Mouse (Mus musculus) forebrain, embryonic 16.5 days (tissue): ENCODE measurements around the gene Zcchc14. TPM values are rescaled to one million over a fixed set of nuclear protein-coding genes. Genes with fewer than 3 reads are reported as not detected.
A peak's percentile ranks its signal among the peaks of the same experiment; 100 is the strongest.

Experiments
- ATAC-seq: fragments of 200-750 bp; cut with Nextera tagmentation; 2 replicates; pipeline ENCODE4 v1.8.0; 2017; ENCODE audit warnings: mild to moderate bottlenecking, moderate library complexity
- H3K27ac ChIP-seq: fragments of 300-500 bp; sonication (generic); 2 replicates; pipeline ENCODE4 v1.5.1; 2014; ENCODE audit warnings: low read length, control low read depth
- H3K27me3 ChIP-seq: fragments of 300-500 bp; sonication (generic); replicated peaks from 2 replicates; pipeline ENCODE4 v1.6.1; 2014; ENCODE audit warnings: low read length; ENCODE audit not compliant: control insufficient read depth, insufficient read depth
- H3K36me3 ChIP-seq: fragments of 300-500 bp; sonication (generic); 2 replicates; pipeline ENCODE4 v1.6.1; 2014; ENCODE audit not compliant: control insufficient read depth, insufficient read depth
- H3K4me1 ChIP-seq: fragments of 300-500 bp; sonication (generic); replicated peaks from 2 replicates; pipeline ENCODE4 v1.6.1; 2014; ENCODE audit warnings: low read length; ENCODE audit not compliant: control insufficient read depth, insufficient read depth
- H3K4me2 ChIP-seq: fragments of 300-500 bp; sonication (generic); 2 replicates; pipeline ENCODE4 v1.6.1; 2014; ENCODE audit warnings: mild to moderate bottlenecking, low read length, control low read depth
- H3K4me3 ChIP-seq: fragments of 300-500 bp; sonication (generic); replicated peaks from 2 replicates; pipeline ENCODE4 v1.5.1; 2014; ENCODE audit warnings: mild to moderate bottlenecking, low read length, control low read depth
- H3K9ac ChIP-seq: fragments of 300-500 bp; sonication (generic); replicated peaks from 2 replicates; pipeline ENCODE4 v1.6.1; 2014; ENCODE audit warnings: low read depth, low read length, control low read depth
- H3K9me3 ChIP-seq: fragments of 300-500 bp; sonication (generic); 2 replicates; pipeline ENCODE4 v1.6.1; 2016; ENCODE audit warnings: low read length; ENCODE audit not compliant: control insufficient read depth
- WGBS: fragments of 180-500 bp; shearing (Covaris S2); extraction: QIAGEN DNeasy Blood & Tissue Kit; methylation state at CpG from one replicate; pipeline ENCODE4 v1.1.7; 2014; 5-methylcytosine and 5-hydroxymethylcytosine counted together
- polyA plus RNA-seq: library from polyadenylated mRNA; unstranded; fragments of >200 nt; fragmentation: Nextera tagmentation; extraction: Ambion mirVana; gene quantifications from 2 replicates; pipeline ENCODE4 v1.2.1, GENCODE M21; 2015

Gene Zcchc14
- polyA plus RNA-seq, 1 experiment from 2014 or later: 37.3 TPM

- 12% methylated on average over 4 of the region's 4 CpGs for WGBS
- no peaks in the 10 kb centered on the region for H3K27me3 ChIP-seq
- H3K4me2 ChIP-seq: no peak overlapping the region
- H3K9ac ChIP-seq: no peak overlapping the region
- H3K9me3 ChIP-seq: no peaks in the 10 kb centered on the region
- H3K4me1 ChIP-seq: peaks cover 13% of the 10 kb centered on the region
- H3K27ac ChIP-seq: no peak overlapping the region
- no peak overlapping the region for H3K4me3 ChIP-seq
- ATAC-seq: no peak
- no peaks in the 10 kb centered on the region for H3K36me3 ChIP-seq
Observed at GRCm38 (mm10) chr8:121685419-121685818, 32.7 kb upstream of the Zcchc14 start.

- ATAC-seq: no peak
- H3K4me1 ChIP-seq: peaks cover 10% of the 10 kb centered on the region
- H3K27ac ChIP-seq: no peak overlapping the region
- H3K27me3 ChIP-seq: no peaks in the 10 kb centered on the region
- 75% methylated on average over 10 of the region's 10 CpGs for WGBS
- no peak overlapping the region for H3K4me2 ChIP-seq
- no peaks in the 10 kb centered on the region for H3K36me3 ChIP-seq
- H3K9ac ChIP-seq: no peak overlapping the region
- no peaks in the 10 kb centered on the region for H3K9me3 ChIP-seq
- no peak overlapping the region for H3K4me3 ChIP-seq
Observed at GRCm38 (mm10) chr8:121683083-121683832, 30.6 kb upstream of the Zcchc14 start.

GRCm38 (mm10) chr8:121681457-121681856 is 28.8 kb upstream of the Zcchc14 start:
- Histone ChIP-seq H3K9ac (no peak overlapping the region), H3K4me2 (no peak overlapping the region), H3K27me3 (no peaks in the 10 kb centered on the region), H3K36me3 (no peaks in the 10 kb centered on the region), H3K4me3 (no peak overlapping the region), H3K9me3 (no peaks in the 10 kb centered on the region), H3K4me1 (no peaks in the 10 kb centered on the region), H3K27ac (no peak overlapping the region)
- WGBS: 51% methylated on average over 10 of the region's 10 CpGs
- ATAC-seq: no peak

GRCm38 (mm10) chr8:121680896-121681295 is 28.2 kb upstream of the Zcchc14 start:
- no peaks in the 10 kb centered on the region for H3K27me3 ChIP-seq
- no peak overlapping the region for H3K27ac ChIP-seq
- no peaks in the 10 kb centered on the region for H3K9me3 ChIP-seq
- H3K4me1 ChIP-seq: no peaks in the 10 kb centered on the region
- H3K9ac ChIP-seq: no peak overlapping the region
- no peak overlapping the region for H3K4me2 ChIP-seq
- no peak for ATAC-seq
- WGBS: 81% methylated on average over 4 of the region's 4 CpGs
- H3K36me3 ChIP-seq: no peaks in the 10 kb centered on the region
- H3K4me3 ChIP-seq: no peak overlapping the region

- Histone ChIP-seq H3K27ac (no peak overlapping the region), H3K4me2 (no peak overlapping the region), H3K36me3 (no peaks in the 10 kb centered on the region), H3K9ac (no peak overlapping the region), H3K9me3 (no peaks in the 10 kb centered on the region), H3K4me1 (peaks cover 1% of the 10 kb centered on the region; the same call in 1 of the 2 replicates), H3K27me3 (no peaks in the 10 kb centered on the region), H3K4me3 (no peak overlapping the region)
- WGBS: 60% methylated on average over 5 of the region's 5 CpGs
- ATAC-seq: no peak
Observed at GRCm38 (mm10) chr8:121678696-121679095, 26.0 kb upstream of the Zcchc14 start.

- WGBS: 61% methylated on average over 20 of the region's 20 CpGs
Observed at GRCm38 (mm10) chr8:121675701-121676100, 23.0 kb upstream of the Zcchc14 start.

GRCm38 (mm10) chr8:121675161-121675560 is 22.5 kb upstream of the Zcchc14 start:
- no peaks in the 10 kb centered on the region for H3K9me3 ChIP-seq
- H3K4me3 ChIP-seq: no peak overlapping the region
- ATAC-seq: no peak
- H3K4me1 ChIP-seq: peaks cover 7% of the 10 kb centered on the region
- no peak overlapping the region for H3K9ac ChIP-seq
- H3K27ac ChIP-seq: no peak overlapping the region
- H3K36me3 ChIP-seq: no peaks in the 10 kb centered on the region
- no peaks in the 10 kb centered on the region for H3K27me3 ChIP-seq
- 72% methylated on average over 3 of the region's 3 CpGs for WGBS
- no peak overlapping the region for H3K4me2 ChIP-seq

More at GRCm38 (mm10) chr8:121675701-121676100, 23.0 kb upstream of the Zcchc14 start:
- no peak overlapping the region for H3K4me2 ChIP-seq
- H3K4me3 ChIP-seq: no peak overlapping the region
- H3K9ac ChIP-seq: no peak overlapping the region
- H3K9me3 ChIP-seq: no peaks in the 10 kb centered on the region
- no peaks in the 10 kb centered on the region for H3K27me3 ChIP-seq
- no peak for ATAC-seq
- no peaks in the 10 kb centered on the region for H3K36me3 ChIP-seq
- H3K4me1 ChIP-seq: peaks cover 7% of the 10 kb centered on the region
- H3K27ac ChIP-seq: no peak overlapping the region

- H3K4me3 ChIP-seq: no peak overlapping the region
- no peaks in the 10 kb centered on the region for H3K36me3 ChIP-seq
- no peak for ATAC-seq
- no peak overlapping the region for H3K27ac ChIP-seq
- no peaks in the 10 kb centered on the region for H3K27me3 ChIP-seq
- H3K4me2 ChIP-seq: no peak overlapping the region
- H3K9ac ChIP-seq: no peak overlapping the region
- 58% methylated on average over 5 of the region's 5 CpGs for WGBS
- H3K9me3 ChIP-seq: no peaks in the 10 kb centered on the region
- H3K4me1 ChIP-seq: peaks cover 7% of the 10 kb centered on the region
Observed at GRCm38 (mm10) chr8:121674524-121674923, 21.8 kb upstream of the Zcchc14 start.

GRCm38 (mm10) chr8:121673917-121674316 is 21.2 kb upstream of the Zcchc14 start:
- peak; percentile 79 for ATAC-seq
- Histone ChIP-seq H3K27ac (peak overlapping the region; percentile 74), H3K9me3 (no peaks in the 10 kb centered on the region), H3K4me1 (peaks cover 8% of the 10 kb centered on the region), H3K4me2 (0 out of 2 replicates have a peak overlapping the region, but pooled peaks have one; percentile 8), H3K27me3 (no peaks in the 10 kb centered on the region), H3K4me3 (no peak overlapping the region), H3K9ac (no peak overlapping the region), H3K36me3 (no peaks in the 10 kb centered on the region)
- 67% methylated on average over 5 of the region's 5 CpGs for WGBS
